Mouse (Mus musculus) kidney, postnatal 25 days (tissue): ENCODE measurements at regions not wholly inside any gene's neighbourhood (a gene's known extent, or its start where the extent isn't known, plus 50 kb on each side); places are given as distances from the start of the nearest gene placed in this dataset.

ENCODE experiments used
- DNase-seq, 2 experiments: peaks; one replicate each; pipeline ENCODE4 v3.0.0; 2021; ENCODE audit warnings: mixed read lengths in 2 of 2

- no peak for DNase-seq
Measured at GRCm38 (mm10) chr14:24956528-24957210, 469.7 kb downstream of the Rps24 start.

DNA sequence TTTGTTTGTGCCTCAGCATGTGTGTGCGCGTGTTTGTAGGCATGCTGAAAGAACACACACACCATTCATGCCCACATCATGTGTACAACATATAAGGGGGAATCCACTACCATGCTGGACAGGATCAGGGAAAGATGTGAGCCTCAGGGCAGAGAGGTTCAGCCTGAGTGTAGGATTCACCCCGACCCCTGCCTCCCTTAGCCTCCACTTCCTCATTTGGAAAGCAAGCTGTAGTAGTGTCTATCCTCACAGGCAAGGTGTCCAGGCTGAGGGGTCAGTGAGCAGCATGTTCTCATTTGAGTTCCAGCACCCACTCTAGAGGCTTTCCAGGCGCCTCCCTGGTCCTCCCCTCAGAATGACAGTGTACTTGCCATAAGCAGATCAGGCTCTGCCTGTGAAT, 470.5 kb downstream of the Rps24 start:
- DNase-seq: no peak

DNA sequence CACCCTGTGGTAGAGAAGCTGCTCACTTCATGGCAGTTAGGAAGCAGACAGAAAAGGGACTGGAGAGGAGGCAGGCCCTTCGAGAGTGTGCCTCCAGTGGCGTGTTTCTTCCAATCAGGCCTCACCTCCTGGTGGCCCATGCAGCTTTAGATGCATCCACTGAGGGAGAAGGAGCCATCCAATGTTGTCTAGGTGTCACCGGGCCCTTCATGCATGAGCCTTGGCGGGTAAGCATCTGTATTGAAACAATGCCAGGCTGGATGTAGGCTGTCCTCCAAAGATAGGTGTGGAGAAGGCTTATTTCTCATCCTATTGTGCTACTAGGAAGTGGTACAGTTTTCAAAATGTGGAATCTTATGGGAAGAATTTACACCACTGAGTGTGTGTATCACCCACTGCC, 471.9 kb downstream of the Rps24 start:
- DNase-seq: no peak

DNA sequence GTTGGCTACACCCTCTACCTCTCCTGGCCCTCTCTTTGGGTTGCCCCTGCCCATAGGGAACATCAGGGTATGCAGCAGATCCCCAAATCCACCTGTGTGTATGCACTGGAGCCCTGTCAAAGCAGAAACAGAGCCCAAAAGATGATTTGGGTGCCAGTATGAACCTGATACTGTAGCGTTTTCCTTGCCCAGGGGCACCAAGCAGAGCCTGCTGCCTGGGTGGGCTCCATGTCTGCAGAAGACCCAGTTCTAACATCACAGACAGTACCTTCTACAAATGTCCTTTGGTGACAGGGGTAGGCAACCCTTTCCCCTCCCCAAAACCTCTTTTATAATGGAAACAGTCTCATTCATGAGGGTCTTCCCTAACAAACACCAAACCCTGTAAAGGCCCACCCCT, 472.5 kb downstream of the Rps24 start:
- no peak for DNase-seq

DNA sequence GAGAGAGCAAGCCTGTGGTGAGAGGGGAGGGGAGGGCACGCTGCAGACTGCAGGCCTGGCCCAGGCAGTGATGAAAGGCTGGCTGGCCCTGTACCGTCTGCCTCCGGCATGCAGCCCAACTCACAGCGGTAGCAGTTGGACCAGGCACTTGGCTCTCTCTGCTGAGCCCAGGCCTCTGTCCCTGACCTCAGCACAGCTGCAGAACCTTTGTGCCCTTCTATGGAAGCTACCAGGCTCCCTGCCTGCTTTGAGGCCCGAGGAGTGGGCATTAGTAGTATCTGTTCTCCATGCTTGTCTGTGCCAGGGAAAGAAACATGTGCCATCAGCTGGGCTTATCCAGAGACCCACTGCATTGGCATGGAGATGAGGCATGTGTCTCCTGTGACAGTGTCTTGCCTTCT, 473.2 kb downstream of the Rps24 start:
- no peak for DNase-seq

GRCm38 (mm10) chr14:24960875-24961274, 473.9 kb downstream of the Rps24 start:
- no peak for DNase-seq

GRCm38 (mm10) chr14:24961721-24962120, 474.8 kb downstream of the Rps24 start:
- no peak for DNase-seq

DNA sequence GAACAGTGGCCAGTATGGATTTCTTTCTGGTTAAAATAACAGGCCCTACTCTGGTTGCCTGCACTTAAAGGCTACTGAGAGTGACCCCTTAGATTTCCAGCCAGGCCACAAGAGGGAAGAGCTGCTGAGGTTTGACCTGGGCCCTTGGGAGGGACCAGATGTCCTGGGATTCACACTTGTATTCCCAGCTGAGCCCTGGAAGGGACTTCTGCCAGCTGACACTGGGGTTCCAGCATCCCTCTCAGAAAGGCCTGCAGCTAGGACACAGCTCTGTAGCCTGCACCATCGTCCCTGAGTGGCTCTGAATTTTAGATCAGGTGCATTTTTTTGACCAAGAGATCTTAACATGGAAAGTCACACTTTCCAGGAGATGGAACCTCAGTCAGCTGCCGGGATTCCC, 482.7 kb downstream of the Rps24 start:
- DNase-seq: no peak

- DNase-seq: no peak
Measured at GRCm38 (mm10) chr14:24972357-24972756, 485.4 kb downstream of the Rps24 start.

GRCm38 (mm10) chr14:24973039-24973438, 485.9 kb upstream of the Zmiz1 start:
- no peak for DNase-seq

- DNase-seq: no peak
Measured at GRCm38 (mm10) chr14:24973591-24973990, 485.4 kb upstream of the Zmiz1 start.

GRCm38 (mm10) chr14:24982489-24982888, 476.5 kb upstream of the Zmiz1 start:
- no peak for DNase-seq

- peak; percentile 51 to 55 for DNase-seq
Measured at GRCm38 (mm10) chr14:24983279-24983678, 475.7 kb upstream of the Zmiz1 start.

- DNase-seq: no peak
Measured at GRCm38 (mm10) chr14:24985806-24986359, 473.1 kb upstream of the Zmiz1 start.

GRCm38 (mm10) chr14:24986404-24986803, 472.6 kb upstream of the Zmiz1 start:
- DNase-seq: no peak

- DNase-seq: no peak
Measured at GRCm38 (mm10) chr14:24993751-24994658, 465.0 kb upstream of the Zmiz1 start.

GRCm38 (mm10) chr14:24995226-24995625, 463.8 kb upstream of the Zmiz1 start:
- no peak for DNase-seq

- DNase-seq: no peak
Measured at GRCm38 (mm10) chr14:24997786-24998509, 461.0 kb upstream of the Zmiz1 start.

GRCm38 (mm10) chr14:24999008-24999572, 459.9 kb upstream of the Zmiz1 start:
- peak; percentile 22 to 45 for DNase-seq

DNA sequence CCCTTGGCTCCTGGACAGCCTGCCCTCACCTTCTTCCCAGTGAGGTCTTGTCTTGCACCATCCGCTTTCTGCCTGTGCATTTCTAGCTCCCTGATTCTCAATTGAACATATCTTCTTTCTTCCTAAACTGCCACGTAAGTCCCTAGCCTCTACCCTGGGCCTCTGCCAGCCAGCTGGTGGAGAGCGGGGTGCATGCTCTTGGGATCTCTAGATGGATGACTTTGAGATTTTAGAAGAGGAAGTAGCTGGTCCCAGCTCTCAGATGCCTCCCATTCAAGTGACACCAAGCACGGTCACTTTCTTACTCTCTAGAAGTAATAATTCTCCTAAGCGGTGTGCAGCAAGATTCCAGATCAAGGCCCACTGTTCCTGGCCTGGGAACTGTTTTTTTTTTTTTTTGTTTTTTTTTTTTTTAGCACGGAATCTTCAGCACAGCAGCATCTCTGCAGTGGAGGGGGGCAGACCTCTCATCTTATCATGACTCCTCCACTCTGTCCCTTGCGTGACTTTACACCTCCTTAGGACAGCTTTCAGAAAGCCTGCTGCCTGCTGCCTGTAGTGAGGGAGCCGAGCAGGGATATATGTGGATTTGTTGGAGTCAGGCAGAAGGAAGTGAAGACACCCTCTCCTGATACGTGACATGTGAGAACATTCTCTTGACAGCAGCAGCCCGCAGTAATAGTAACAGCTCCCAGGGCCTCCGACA, 453.6 kb upstream of the Zmiz1 start:
- DNase-seq: no peak

- DNase-seq: no peak
Measured at GRCm38 (mm10) chr14:25011926-25012325, 447.1 kb upstream of the Zmiz1 start.
